Mouse (Mus musculus): ENCODE measurements around the gene Gm6217.
"Not testable (repeated sequence)": the region's sequence is repeated elsewhere in the genome, so short reads cannot be mapped to it uniquely, and the experiment has no call there.

The Gm6217 gene

DNA sequence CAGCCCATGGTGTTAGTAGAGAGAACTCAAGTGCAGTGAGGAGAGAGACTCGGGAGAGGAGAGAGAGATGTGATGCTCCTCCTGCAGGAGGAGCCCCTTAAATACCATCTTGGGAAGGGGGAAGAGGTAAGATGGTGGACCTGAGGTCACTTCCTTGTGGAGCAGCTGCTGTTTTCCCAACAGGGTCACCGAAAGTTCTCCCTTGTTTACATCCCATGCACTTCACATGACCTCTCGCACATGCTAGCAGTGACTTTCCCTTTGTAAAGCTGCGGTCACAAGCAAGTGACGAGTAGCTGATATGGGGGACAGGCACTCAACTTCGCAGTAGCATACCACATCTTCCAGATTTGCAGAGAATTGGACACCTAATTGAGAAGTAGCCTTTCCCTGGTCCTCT lies at the start of gene Gm6217:
TSS of gene Gm6217 (minus strand) at position 74 of the 400 bp plus-strand sequence.
- not testable (repeated sequence) for DNase-seq (ENCODE audit: low spot score)

DNA sequence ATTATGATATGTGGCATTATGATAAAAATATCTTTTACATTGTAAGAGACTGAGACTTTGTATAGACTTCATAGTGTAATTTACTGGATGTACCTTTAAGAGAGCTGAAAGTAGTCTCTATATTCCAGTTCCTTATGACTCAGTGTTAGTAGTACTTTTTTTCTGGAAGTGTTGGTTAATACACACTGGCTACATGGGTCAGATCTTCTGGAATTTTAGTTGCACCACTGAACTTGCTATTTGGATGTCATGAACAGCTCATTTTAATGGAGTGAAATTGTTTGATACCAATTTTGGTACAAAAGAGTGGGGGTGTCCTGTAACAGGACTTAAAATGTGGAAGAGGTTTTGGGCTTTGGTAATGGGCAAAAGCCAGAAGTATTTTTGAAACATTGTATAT lies 46.6 kb upstream of the Gm6217 start:
- DNase-seq (ENCODE audit: low spot score), result no peak

DNA sequence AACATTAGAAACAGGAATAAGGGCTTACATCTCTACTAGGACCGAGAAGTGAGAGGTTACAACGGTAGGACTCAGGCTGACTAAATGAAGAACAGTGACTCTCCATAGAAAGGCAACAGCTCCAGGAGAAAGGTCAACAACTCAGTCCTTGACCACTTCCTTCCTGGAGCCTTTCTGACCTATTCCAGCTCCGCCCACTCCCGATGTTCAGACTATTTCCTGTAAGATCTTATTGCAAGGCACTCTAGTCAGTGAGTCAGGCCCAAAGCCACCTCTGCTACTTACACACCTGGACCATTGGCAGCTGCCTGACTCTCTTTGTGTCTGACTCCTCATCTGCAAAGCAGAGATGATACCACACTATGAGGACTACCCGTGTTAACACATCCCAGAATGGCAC lies 44.6 kb upstream of the Gm6217 start:
- DNase-seq (ENCODE audit: low spot score), result no peak

DNA sequence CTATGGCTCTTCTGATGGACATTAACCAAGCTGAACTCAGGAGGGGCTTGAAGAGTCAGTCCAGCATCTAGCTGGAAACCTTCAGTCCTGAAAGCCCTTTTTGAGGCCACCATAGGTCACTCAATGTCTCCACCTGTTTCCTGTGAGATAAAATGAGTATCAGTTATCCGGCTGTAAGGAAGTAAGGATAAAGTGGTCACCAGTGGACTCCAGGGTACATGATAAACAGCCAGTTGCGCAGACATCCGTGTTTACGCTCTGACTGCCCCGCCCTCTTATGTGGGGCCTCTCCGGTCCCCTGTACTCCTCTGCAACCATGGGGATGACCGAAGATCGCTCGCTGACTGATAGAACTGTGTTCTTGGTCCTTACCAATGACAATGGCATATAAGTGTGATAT lies 43.1 kb upstream of the Gm6217 start:
- DNase-seq (ENCODE audit: low spot score), result no peak

DNA sequence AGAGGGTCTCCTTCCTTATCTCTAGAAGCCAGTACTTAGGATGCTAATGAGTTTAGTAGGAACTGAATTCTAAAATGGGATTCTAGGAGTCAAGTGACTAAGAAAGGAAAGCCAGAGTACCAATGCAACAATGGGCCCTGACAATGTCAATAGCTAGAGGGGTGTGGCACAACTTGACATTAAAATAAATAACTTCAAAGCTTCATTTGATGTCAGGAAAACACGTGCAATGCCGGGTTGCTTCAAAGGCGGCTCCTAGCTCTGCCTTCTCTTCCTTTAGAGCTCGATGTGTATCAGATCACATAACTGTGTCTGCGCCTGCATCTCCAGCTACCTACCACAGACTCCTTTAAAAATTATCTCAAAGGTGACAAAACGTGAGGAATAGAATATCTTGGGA lies 42.7 kb upstream of the Gm6217 start:
- DNase-seq (ENCODE audit: low spot score), result no peak

DNA sequence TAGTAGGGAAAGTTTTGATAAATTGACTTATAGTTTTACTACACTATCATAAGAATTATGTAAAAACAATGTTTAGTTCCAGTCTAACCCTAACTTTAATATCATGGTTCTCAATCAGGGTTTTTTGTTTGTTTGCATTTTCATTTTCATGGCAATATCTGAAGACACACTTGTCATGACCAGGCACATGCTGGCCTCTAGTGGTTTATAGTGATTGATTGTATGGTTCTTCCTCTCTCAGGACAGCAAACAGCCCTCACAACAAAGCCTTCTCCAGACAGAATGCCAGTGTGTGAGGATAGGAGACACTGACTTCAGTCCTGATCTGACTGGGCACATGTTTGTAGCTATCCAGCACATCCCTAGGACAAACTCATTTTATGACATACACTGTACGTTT lies 42.0 kb upstream of the Gm6217 start:
- no peak for DNase-seq (ENCODE audit: low spot score)

DNA sequence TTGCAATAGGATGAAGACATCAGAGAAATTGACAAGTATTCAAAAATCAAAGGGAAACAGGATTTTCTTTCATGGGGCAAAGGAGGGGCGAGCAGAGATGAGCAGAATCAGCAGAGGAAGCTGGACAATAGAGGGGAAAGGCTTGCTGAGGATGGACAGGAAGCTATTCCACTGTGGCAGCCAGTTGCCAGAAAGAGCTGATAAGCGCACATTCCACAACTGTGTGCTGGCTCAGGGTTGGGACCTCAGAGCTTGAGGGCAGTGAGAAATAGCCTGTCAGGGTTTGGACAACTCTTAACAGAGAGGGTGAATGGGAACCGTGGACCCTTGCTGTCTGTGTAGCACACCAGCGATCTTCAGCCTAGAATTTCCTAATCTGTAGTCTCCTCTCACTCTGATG lies 40.8 kb upstream of the Gm6217 start:
- peak; percentile 21 for DNase-seq (ENCODE audit: low spot score)

DNA sequence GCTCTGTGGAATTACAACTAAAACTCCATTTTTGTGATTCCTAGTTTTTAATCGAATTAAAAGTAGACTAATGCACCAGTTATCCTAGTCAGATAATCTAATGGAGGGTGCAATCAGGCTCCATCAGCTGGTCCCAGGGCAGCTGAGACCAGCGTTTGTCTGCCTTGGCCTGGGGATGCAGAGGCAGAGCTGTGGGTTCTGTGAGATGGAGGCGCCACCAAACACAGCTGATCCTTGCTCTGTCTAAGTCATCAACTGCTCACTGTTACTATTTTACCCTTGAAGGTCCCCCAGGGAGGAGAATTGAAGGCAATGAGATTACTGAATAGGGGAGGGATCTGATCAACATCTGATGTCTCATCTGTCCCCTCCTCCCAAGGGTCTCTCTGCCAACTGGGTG lies 35.2 kb upstream of the Gm6217 start:
- DNase-seq (ENCODE audit: low spot score), result no peak

DNA sequence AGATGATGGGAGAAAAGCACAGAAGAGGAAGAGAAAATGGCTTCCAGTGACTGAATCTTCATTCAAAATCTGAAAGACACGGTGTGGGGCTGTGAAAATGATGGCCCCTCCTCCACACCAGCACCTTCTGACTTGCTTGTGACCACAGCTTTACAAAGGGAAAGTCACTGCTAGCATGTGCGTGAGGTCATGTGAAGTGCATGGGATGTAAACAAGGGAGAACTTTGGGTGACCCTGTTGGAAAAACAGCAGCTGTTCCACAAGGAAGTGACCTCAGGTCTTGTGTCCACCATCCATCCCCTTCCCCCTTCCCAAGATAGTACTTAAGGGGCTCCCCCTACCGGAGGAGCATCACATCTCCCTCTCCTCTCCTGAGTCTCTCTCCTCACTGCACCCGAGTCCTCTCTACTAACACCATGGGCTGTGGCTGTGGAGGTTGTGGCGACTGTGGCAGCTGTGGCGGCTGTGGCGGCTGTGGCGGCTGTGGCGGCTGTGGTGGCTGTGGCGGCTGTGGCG lies 28.7 kb upstream of the Gm6217 start, which contains the start of gene Gm47955:
TSS of gene Gm47955 (plus strand) at position 417 of the 516 bp plus-strand sequence.
- DNase-seq (ENCODE audit: low spot score), result no peak

DNA sequence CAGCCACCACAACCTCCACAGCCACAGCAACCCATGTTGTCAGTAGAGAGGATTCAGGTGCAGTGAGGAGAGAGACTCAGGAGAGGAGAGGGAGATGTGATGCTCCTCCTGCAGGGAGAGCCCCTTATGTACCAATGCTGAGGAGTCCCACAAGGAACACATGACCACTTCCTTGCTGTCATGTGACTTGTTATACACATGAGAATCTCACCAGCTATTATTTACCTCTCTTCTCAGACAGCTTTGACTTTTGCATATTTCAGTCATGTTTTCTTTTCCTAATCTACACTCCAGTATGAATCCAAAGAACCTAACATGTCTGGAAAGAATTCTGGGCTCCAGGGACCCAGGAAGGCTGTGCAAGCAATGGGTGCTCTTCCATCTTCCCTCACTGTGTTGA lies 24.7 kb upstream of the Gm6217 start, which contains the start of gene Gm7544:
TSS of gene Gm7544 (minus strand) at position 101 of the 400 bp plus-strand sequence.
- not testable (repeated sequence) for DNase-seq (ENCODE audit: low spot score)

DNA sequence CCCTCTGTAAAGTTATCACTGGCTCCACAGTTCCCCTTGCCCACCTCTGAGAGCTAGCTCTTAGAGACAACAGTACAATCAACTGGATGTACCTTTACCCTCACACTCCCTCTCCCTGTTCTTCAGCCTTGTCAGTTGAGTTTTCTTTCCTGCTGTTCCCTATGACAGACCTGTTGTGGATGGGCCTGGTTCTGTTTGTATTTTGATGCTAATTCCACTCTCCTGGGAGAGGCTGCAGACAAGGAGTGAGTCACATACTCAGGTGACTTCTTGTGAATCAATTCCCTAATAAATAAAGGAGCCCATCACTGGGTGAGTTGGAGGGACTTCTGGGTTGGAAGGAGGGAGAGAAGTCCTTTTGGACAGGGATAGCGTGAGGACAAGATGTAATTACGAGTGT lies 17.4 kb upstream of the Gm6217 start:
- no peak for DNase-seq (ENCODE audit: low spot score)

DNA sequence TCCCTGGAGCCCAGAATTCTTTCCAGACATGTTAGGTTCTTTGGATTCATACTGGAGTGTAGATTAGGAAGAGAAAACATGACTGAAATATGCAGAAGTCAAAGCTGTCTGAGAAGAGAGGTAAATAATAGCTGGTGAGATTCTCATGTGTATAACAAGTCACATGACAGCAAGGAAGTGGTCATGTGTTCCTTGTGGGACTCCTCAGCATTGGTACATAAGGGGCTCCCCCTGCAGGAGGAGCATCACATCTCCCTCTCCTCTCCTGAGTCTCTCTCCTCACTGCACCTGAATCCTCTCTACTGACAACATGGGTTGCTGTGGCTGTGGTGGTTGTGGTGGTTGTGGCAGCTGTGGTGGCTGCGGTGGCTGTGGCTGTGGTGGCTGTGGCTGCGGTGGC lies 14.8 kb upstream of the Gm6217 start:
- DNase-seq (ENCODE audit: low spot score), result not testable (repeated sequence)

DNA sequence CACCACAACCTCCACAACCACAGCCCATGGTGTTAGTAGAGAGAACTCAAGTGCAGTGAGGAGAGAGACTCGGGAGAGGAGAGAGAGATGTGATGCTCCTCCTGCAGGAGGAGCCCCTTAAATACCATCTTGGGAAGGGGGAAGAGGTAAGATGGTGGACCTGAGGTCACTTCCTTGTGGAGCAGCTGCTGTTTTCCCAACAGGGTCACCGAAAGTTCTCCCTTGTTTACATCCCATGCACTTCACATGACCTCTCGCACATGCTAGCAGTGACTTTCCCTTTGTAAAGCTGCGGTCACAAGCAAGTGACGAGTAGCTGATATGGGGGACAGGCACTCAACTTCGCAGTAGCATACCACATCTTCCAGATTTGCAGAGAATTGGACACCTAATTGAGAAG lies 12.1 kb upstream of the Gm6217 start, which contains the start of gene A030003K21Rik:
TSS of gene A030003K21Rik (minus strand) at position 94 of the 400 bp plus-strand sequence.
- DNase-seq (ENCODE audit: low spot score), result not testable (repeated sequence)

DNA sequence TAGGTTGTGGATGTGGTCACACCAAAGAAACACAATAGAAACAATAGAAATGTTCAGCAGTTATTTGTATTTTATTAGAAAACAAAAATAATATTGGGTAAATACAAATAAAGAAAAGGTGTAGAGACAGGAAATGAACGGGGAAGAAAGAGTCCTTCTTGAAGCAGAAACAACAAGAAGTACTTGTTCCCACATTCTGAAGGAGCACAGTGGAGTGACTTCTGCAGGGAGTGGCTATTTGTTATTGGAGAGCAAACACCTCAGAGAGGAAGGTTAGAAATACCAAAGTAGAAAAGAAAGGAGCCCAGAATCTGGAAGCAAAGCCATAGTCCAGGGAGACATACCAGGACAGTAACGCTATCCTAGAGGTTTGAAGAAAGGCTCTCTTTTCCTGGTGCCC lies 11.3 kb upstream of the Gm6217 start:
- DNase-seq (ENCODE audit: low spot score), result not testable (repeated sequence)

DNA sequence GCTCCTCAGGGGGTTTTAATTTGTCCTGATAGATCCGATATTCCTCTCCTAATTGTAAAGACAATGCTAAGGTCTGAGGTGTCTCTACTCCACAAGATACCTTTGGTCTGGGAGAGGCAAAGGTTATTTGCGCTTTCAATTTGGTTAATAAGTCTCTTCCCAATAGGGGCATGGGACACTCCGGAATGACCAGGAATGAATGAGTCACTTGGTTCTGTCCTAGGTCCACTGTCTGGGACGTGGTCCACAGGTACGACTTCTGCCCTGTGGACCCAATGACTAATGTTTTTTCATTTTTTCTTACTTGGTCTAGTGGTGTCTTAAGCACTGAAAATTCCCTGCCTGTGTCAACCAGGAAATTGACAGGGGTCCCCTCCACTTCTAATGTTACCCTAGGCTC lies 7.5 kb upstream of the Gm6217 start:
- DNase-seq (ENCODE audit: low spot score), result no peak

DNA sequence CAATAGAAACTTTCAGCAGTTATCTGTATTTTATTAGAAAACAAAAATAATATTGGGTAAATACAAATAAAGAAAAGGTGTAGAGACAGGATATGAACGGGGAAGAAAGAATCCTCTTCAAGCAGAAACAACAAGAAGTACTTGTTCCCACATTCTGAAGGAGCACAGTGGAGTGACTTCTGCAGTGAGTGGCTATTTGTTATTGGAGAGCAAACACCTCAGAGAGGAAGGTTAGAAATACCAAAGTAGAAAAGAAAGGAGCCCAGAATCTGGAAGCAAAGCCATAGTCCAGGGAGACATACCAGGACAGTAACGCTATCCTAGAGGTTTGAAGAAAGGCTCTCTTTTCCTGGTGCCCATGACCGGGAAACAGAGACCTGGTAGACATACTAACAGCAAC lies 641 bp downstream of the Gm6217 start:
- DNase-seq (ENCODE audit: low spot score), result not testable (repeated sequence)

DNA sequence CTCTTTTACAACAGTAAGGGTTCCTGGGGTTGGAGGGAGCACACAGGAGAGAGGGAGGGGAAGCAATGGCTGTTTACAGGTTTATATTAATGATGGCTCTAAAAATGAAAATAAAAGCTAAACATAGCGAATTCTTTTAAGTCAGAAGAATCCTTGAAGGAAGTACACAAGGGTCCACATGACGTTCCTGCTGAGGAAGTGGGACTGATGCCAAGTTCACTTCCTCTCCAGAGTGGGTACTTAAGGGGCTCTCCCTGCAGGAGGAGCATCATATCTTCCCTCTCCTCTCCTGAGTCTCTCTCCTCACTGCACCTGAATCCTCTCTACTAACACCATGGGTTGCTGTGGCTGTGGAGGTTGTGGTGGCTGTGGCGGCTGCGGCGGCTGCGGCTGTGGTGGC lies 6.5 kb downstream of the Gm6217 start, which contains the start of gene A030014E15Rik:
TSS of gene A030014E15Rik (plus strand) at position 268 of the 400 bp plus-strand sequence.
- no peak for DNase-seq (ENCODE audit: low spot score)

DNA sequence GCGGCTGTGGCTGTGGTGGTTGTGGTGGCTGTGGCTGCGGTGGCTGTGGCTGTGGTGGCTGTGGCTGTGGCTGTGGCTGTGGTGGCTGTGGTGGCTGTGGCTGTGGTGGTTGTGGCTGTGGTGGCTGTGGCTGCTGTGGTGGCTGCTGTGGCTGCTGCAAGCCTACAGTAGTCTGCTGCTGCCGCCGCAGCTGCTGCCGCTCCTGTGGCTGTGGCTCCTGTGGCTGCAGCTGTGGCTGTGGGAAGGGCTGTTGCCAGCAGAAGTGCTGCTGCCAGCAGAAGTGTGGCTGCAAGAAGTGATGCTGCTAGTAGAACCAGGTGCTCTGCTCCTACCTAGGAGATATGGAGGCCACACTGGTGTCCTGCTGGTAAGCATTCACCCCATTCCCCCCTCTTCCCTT lies 17.8 kb downstream of the Gm6217 start:
- DNase-seq (ENCODE audit: low spot score), result not testable (repeated sequence)

DNA sequence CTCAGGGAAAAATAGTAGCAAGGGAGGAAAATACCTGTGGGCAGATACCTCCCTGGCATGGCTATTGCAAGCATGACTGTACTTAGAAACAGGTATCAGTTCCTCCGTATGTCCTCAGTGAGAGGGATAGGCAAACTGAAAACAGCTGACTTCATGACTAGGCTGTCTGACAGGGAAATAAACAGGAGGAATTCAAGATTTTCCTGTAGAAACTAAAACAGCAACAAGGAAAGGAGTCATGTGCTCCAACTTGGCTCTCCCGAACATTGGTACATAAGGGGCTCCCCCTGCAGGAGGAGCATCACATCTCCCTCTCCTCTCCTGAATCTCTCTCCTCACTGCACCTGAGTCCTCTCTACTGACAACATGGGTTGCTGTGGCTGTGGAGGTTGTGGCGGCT lies 18.2 kb downstream of the Gm6217 start, which contains the start of gene A030005L19Rik:
TSS of gene A030005L19Rik (plus strand) at position 301 of the 400 bp plus-strand sequence.
- no peak for DNase-seq (ENCODE audit: low spot score)

DNA sequence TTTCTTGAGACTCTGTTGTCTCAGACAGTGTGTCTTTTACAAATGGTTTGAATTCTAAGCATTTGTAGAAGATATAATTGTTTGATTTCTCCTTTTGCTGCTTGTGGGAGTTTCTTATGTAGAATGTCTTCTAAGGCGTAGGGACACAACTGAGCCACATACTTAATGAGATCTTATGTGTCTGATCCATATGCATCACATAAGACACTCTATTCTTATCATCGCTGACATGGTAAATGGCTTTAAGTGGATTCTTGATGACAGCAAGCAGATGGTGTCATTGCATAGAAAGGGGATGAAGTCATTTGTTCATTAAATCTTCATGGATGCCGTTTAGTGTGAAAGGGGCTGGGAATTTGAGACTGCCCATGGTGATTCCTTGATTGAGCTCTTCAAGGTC lies 25.3 kb downstream of the Gm6217 start:
- DNase-seq (ENCODE audit: low spot score), result peak; percentile 8

DNA sequence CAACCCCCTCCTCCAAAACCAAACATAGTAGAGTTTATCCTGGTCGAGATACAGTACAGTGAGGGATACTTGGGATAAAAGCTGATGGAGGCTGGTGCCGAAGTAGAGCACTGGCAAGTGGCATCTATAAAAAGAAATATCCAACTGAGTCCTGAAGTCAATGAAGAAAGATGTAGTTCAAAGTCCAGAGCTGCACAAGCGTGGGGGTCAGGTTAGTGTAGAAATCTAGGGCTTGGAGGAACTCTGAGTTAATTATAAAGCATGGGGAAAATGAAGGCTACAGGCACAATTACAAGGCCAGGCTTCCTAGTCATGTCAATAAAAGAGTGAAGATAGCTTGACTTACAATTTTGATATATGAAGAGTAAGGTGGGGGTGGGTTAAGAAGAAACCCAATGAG lies 30.0 kb downstream of the Gm6217 start:
- DNase-seq (ENCODE audit: low spot score), result no peak

DNA sequence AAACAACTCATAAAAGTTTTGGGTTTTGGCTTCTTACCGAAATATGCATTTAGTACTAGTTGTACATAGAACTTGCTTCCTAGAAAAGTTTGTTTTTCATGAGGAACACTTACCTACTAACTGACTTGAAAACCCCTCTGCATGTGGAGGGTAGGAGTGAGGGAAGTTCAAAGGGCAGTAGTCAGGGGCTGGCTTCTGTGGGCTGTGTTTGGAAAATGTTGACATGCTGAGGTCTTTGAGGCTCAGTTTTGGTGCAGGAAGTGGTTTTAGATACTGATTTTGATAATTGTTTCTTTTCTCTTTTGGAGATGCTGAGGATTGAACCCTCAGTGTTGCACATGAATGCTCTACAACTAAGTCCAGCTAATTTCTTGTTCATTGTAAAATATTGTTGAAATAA lies 30.6 kb downstream of the Gm6217 start:
- DNase-seq (ENCODE audit: low spot score), result no peak

DNA sequence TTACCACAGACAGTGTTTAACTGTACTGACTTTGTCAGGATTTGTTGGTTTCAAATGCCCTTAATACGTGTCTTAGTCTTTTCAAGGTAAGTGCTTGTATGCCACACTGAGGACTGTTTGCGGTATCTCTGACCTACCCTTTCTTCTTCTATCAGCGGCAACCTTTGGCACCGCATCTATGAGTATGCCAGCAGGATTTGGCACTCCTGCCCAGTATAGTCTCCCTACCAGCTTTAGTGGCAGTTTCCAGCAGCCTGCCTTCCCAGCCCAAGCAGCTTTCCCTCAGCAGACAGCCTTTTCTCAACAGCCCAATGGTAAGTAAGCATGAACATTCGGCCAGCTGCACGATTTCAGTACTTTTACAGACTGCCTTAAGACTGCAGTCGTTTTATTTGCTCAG lies 37.9 kb downstream of the Gm6217 start:
- no peak for DNase-seq (ENCODE audit: low spot score)

Data from embryo, embryonic 10.5 days (tissue).